In the genomic region with DNA sequence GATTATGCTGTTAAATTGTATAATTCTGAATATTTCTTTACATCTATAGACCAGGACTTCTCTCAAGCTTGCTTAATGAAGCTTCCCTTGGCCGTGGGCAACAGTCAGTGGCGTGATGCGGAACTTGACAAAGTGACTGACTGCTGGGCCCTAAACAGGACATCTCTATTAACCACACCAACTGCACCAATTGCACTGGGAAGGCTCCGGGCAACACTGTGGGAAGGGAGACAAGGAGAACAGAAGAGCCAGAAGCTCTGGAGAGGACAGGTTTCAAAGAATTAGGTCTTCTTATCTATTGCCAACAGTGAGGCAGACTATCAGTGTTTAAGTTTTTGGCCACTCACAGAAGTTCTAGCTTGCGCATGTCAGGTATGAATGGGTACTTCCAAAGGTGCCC, we compare ENCODE assay signal across 17 mouse cellular contexts. TPM values are rescaled to one million over a fixed set of nuclear protein-coding genes. Genes with fewer than 3 reads are reported as not detected.
"Had no signal": no experiment of that assay in that cellular context is flagged by ENCODE, and none has a peak within 500 bp of the region (broad histone marks: within the 10 kb centered on the region; RNA-seq: fewer than 3 reads in every experiment).

No protein-coding gene starts in this region.

- H3K4me1 ChIP-seq: embryonic facial prominence, embryonic 12.5 days; embryonic facial prominence, embryonic 15.5 days had no signal

- ATAC-seq: forebrain, embryonic 13.5 days; forebrain, embryonic 14.5 days; forebrain, embryonic 15.5 days; forebrain, embryonic 16.5 days had no signal

- H3K4me3 ChIP-seq: embryonic facial prominence, embryonic 10.5 days; embryonic facial prominence, embryonic 12.5 days; embryonic facial prominence, embryonic 13.5 days; embryonic facial prominence, embryonic 15.5 days; erythroblast, embryonic 14.5 days; forebrain, embryonic 10.5 days; forebrain, embryonic 12.5 days; forebrain, embryonic 13.5 days; forebrain, embryonic 15.5 days; gastrocnemius, adult 2 months; heart, adult 2 months had no signal

- H3K9ac ChIP-seq: embryonic facial prominence, embryonic 12.5 days; embryonic facial prominence, embryonic 13.5 days; embryonic facial prominence, embryonic 15.5 days; forebrain, embryonic 12.5 days; forebrain, embryonic 13.5 days; forebrain, embryonic 15.5 days; forebrain, postnatal 0 days had no signal

- H3K9me3 ChIP-seq: embryonic facial prominence, embryonic 10.5 days; embryonic facial prominence, embryonic 12.5 days; embryonic facial prominence, embryonic 13.5 days; embryonic facial prominence, embryonic 15.5 days; forebrain, embryonic 10.5 days; forebrain, embryonic 12.5 days; forebrain, embryonic 13.5 days; forebrain, embryonic 15.5 days had no signal

- H3K36me3 ChIP-seq: embryonic facial prominence, embryonic 10.5 days; embryonic facial prominence, embryonic 12.5 days; embryonic facial prominence, embryonic 13.5 days; embryonic facial prominence, embryonic 15.5 days; forebrain, embryonic 10.5 days; forebrain, embryonic 12.5 days; forebrain, embryonic 15.5 days had no signal

- H3K4me2 ChIP-seq: embryonic facial prominence, embryonic 12.5 days; embryonic facial prominence, embryonic 13.5 days; embryonic facial prominence, embryonic 15.5 days; forebrain, embryonic 12.5 days; forebrain, embryonic 13.5 days; forebrain, embryonic 15.5 days had no signal

- H3K27me3 ChIP-seq: embryonic facial prominence, embryonic 12.5 days; embryonic facial prominence, embryonic 15.5 days; forebrain, embryonic 12.5 days; forebrain, embryonic 13.5 days; forebrain, embryonic 15.5 days had no signal

- H3K27ac ChIP-seq: embryonic facial prominence, embryonic 10.5 days; embryonic facial prominence, embryonic 12.5 days; embryonic facial prominence, embryonic 13.5 days; embryonic facial prominence, embryonic 15.5 days; forebrain, embryonic 10.5 days; forebrain, embryonic 12.5 days; forebrain, embryonic 13.5 days; forebrain, embryonic 15.5 days; gastrocnemius, adult 2 months; heart, adult 2 months had no signal

- DNase-seq: gastrocnemius, postnatal 25 days had no signal

RNA-seq across cellular contexts. Expression of a gene that starts 38.4 kb away (rescaled TPM):
- total RNA-seq: common myeloid progenitor, adult 5-6 weeks; granulocyte monocyte progenitor cell, adult 5-6 weeks had no signal
- polyA plus RNA-seq: erythroblast, embryonic 14.5 days had no signal
